Mouse (Mus musculus) bone marrow, adult 2 months (tissue): Measurements from ENCODE around the gene Ptprg.

Experiments
- CTCF ChIP-seq: fragments of 200-500 bp; IDR thresholded peaks from 2 replicates; pipeline ENCODE4 v1.5.1; 2011; ENCODE audit warnings: low read length, control low read depth; ENCODE audit not compliant: control insufficient read depth, insufficient read depth
- POLR2A ChIP-seq: fragments of 200-500 bp; IDR thresholded peaks from 2 replicates; pipeline ENCODE4 v1.6.1; 2011; ENCODE audit warnings: low read depth, mild to moderate bottlenecking, control low read depth, low read length, borderline replicate concordance; ENCODE audit not compliant: control insufficient read depth

DNA sequence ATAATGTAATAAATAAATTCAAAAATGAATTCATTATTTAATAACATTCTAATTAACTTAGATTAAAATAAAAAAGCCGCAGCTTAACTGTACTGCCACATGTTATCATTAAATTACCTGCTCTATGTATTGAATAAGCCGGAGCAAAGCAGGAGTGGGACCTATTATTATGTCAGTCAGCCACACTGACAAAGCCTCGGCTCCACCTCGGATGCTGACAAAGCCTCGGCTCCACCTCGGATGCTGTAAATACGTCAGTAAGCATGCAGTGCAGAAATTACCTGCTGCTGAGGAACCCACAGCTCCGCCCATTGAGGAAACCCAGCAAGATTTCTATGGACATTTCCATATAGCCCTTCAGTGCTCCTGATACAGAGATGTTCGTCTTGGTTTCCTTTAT lies 429.7 kb downstream of the Ptprg start:
- no peak for TF ChIP-seq CTCF
- no peak for TF ChIP-seq POLR2A
